Mouse (Mus musculus): ENCODE data around the gene Hba-x. TPM values are rescaled to one million over a fixed set of nuclear protein-coding genes. Genes with fewer than 3 reads are reported as not detected.
A peak's percentile ranks its signal among the peaks of the same experiment; 100 is the strongest.

Gene Hba-x
- total RNA-seq, 2 experiments from 2014 or later = not detected

DNA sequence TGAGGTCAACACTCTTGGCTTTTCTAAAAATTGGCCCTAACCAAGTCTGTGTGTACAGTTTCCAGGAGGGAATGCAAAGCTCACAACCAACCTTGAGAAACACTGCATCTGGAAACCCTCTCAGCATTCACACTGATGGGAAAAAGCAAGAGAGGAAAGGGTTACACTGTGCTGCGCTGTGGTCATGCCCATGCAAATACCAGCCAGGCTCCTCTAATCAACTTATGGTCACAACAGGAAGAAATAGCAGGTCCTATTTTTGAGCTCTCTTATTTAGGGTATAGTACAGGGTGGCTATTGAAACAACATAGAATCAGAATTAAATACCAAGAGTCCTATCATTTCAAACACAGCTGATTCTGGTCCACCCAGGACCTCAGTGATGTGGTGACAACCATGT is 31.6 kb upstream of the Hba-x start:
- DNase-seq (ENCODE audit: extremely low spot score in 1 of 2, low spot score in 2 of 2) = no peak
- intact Hi-C loops (cut with DNase I) = no loop called here

GRCm38 (mm10) chr11:32245614-32246013 is 30.6 kb upstream of the Hba-x start:
- intact Hi-C loops (cut with DNase I) = no loop called here
- no peak for DNase-seq (ENCODE audit: extremely low spot score in 1 of 2, low spot score in 2 of 2)

DNA sequence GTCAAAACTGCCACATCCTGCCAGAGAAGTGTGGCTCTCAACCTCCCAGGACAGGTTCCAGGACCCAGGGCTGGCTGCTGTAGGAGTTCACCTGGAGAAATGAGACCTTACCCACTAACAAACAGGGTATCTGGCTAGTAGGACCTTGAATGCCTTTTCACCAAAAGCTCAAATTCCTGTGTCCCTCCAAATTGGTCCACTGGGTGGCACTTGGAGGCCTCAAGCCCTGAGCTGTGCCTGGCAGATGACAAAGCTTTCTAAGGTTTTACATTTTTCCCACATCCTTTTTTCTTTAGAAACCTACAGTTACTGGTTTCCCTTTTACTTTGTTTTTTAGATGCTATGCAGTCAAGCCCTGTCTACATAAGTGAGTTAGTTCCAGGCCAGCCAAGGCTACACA is 29.1 kb upstream of the Hba-x start:
- intact Hi-C loops (cut with DNase I) = no loop called here
- no peak for DNase-seq (ENCODE audit: extremely low spot score in 1 of 2, low spot score in 2 of 2)

DNA sequence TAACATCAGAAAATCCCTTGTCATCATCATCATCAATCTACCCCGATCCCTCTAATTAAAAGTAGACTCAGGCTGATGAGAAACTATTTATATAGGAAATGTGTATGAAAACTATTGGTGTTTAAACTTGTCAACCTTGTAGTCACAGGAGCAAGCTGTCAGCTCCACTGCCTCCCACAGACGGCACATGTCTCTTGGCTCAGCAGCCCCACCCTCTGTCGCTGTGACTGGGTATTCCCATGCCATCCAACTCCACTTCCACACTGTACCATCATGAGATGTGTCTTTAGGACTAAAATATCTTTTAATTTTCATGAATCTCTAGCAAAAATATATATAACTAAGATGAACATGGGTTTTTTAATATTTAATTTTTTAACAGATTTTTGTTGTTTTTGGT is 27.9 kb upstream of the Hba-x start:
- intact Hi-C loops (cut with DNase I) = no loop called here
- DNase-seq (ENCODE audit: extremely low spot score in 1 of 2, low spot score in 2 of 2) = no peak

DNA sequence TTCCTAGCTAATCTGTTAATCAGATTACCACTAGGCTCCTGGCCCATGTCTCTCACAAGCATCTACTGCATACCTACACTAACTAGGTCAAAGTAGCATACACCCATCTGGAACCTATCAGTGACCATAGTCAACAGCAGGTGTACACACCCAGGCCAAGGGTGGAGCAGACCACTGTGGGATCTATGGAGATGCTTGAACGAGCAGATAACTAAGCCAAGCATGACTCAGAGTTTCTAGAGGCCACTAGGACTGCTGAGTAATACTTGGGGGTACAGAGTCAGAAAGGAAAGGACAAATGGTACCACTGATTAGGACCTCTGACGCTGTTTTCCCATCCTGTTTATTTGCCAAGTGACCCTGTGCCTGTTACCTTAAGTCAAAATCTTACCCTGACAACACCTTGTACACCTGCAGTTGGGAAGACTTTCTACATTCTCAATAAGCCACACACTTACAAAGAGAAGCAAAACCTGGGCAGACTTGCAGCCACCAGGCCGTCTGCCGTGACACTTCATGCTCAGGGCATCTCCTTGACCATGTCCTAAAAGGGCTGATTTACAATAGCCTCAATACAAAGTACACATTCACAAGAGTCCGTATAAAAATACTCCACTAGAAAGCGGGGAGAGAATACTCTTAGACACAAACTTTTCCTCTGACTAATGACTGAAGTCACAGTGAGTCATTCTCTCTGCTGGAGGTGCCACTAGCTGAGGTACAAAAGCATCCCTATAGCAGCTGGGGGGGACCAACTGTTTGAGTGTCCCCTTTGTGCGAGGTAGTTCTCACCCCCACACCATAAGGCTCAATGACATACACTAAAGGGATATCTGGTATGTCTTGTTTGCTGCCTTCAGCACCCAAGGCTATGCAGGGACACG is 25.1 kb upstream of the Hba-x start:
- intact Hi-C loops (cut with DNase I) = no loop called here
- DNase-seq (ENCODE audit: extremely low spot score in 1 of 2, low spot score in 2 of 2) = no peak

DNA sequence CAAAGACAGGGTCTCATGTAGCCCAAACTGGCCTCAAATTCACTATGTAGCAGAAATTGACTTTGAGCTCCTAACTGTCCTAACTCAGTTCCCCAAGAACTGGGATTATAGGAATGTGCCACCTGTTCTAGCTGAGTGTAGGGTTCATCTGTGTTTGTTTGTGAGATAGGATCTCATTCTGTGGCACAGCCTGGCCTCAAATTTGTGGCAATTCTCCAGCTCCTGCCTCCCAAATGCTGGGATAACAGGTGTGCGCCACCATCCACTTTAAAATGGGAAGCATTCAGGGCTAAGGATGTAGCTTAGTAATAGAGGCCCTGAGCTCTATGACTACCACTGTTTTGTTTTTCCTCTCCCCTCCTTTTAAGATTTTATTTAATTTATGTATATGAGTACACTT is 23.1 kb upstream of the Hba-x start:
- intact Hi-C loops (cut with DNase I) = no loop called here
- DNase-seq (ENCODE audit: extremely low spot score in 1 of 2, low spot score in 2 of 2) = no peak

DNA sequence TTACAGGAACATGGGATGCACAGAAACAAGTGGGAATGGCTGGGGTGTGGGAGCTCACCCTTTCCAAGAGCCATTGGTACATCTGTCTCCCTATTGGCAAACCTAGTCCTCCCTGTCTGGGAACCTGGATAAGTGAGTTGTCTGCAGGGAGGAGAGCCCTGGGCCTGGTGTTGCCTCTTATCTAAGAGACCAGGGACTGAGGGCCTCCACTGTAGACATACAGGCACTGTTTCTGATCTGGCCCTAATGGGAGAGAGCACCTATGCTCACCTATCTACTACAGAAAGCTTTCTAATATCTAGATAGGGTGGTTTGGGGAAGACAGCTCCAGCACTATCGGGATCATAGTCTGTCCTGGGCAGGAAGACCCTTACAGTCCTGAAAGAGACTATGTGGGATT is 20.1 kb upstream of the Hba-x start:
- intact Hi-C loops (cut with DNase I) = no loop called here

DNA sequence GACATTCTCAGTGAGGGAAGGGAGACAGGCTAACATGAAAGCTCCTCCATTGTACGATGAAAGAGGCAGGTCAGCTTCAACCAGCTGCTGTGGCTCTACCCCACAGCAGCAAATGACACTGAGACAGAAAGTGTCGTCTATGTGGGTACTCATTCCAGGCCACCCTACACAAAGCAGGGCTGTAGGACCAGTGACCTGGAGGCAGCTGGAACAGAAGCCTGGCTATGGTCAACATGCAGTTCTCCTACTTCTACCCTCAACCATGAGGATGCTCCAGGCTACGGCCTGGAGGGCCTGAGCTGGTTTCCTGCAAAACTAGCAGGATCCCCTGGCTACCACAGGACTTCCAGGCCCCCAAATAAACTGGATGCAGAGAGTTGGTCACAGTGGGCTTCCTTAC is 19.6 kb upstream of the Hba-x start:
- intact Hi-C loops (cut with DNase I) = no loop called here
- no peak for DNase-seq (ENCODE audit: extremely low spot score in 1 of 2, low spot score in 2 of 2)

More for the DNA sequence above, 20.1 kb upstream of the Hba-x start:
- no peak for DNase-seq (ENCODE audit: extremely low spot score in 1 of 2, low spot score in 2 of 2)

GRCm38 (mm10) chr11:32262674-32263415 is 13.4 kb upstream of the Hba-x start:
- no peak for DNase-seq (ENCODE audit: extremely low spot score in 1 of 2, low spot score in 2 of 2)
- intact Hi-C loops (cut with DNase I) = no loop called here

- DNase-seq (ENCODE audit: extremely low spot score in 1 of 2, low spot score in 2 of 2) = no peak
Measured at GRCm38 (mm10) chr11:32265117-32265738, 11.0 kb upstream of the Hba-x start.

DNA sequence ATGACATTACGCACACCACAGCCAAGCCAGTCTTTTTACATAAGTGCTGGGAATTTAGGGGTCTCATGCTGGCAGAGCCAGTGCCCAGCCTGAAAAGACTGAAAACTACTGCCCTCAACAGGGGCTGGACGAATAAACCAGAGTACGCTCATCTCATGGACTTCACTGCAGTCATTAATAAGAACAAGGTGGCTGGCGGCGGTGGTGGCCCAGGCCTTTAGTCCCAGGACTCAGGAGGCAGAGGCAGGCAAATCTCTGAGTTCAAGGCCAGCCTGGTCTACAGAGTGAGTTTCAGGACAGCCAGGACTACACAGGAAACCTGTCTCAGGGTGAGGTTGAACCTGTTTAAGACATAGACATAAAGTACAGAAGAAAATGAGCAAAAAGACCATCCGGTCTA is 10.0 kb upstream of the Hba-x start:
- no peak for DNase-seq (ENCODE audit: extremely low spot score in 1 of 2, low spot score in 2 of 2)
- intact Hi-C loops (cut with DNase I) = no loop called here

More at GRCm38 (mm10) chr11:32265117-32265738, 11.0 kb upstream of the Hba-x start:
- intact Hi-C loops (cut with DNase I) = no loop called here

DNA sequence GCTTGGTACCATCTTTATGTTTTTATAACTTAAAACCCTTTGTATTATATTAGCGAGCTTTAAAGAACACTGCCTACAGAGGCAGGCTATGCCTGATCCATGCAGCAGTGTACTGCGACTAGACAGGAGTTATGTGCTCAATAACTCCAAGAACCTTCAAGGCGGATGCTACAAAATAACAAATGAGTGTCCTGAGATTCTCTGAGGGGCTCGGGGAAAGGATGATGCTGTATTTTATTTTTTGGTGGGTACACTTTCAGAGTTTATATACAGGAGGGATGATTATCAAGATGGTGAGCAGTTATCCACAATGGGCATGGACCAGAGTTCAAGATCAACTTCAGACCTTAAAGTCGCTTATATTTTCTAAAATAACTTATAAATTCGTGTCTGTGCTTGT is 9.4 kb upstream of the Hba-x start:
- intact Hi-C loops (cut with DNase I) = no loop called here
- no peak for DNase-seq (ENCODE audit: extremely low spot score in 1 of 2, low spot score in 2 of 2)

- peak; percentile 93 to 98 for DNase-seq (ENCODE audit: extremely low spot score in 1 of 2, low spot score in 2 of 2)
- intact Hi-C loops (cut with DNase I) = no loop called here
Measured at GRCm38 (mm10) chr11:32267188-32267884, 8.9 kb upstream of the Hba-x start, which contains the start of gene Nprl3. Nprl3 (minus strand) TSS chr11:32267707.

- intact Hi-C loops (cut with DNase I) = no loop called here
- DNase-seq (ENCODE audit: extremely low spot score in 1 of 2, low spot score in 2 of 2) = peak in 1 of 2 experiments; percentile 30
Measured at GRCm38 (mm10) chr11:32267964-32268363, 8.2 kb upstream of the Hba-x start.

DNA sequence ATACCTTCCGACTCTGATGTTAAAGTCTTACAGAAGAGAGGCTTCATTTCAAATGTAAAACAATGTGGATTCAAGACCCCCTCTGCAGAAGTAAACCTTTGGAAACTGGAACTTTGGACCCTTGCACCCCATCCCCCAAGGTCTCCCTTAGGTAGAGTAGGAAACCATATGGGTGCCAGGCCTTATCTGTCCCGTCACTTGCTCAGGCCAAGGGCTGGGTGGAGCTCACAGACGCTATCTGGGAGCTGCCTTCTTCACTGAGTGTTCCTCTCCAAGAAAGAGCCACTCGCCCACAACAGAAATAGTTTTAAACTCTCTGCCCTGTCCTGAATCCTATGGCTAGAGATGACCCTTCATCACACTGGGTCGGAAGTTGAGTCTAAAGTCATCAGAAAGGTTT is 7.2 kb upstream of the Hba-x start:
- intact Hi-C loops (cut with DNase I) = no loop called here
- no peak for DNase-seq (ENCODE audit: extremely low spot score in 1 of 2, low spot score in 2 of 2)

- intact Hi-C loops (cut with DNase I) = no loop called here
- no peak for DNase-seq (ENCODE audit: extremely low spot score in 1 of 2, low spot score in 2 of 2)
Measured at GRCm38 (mm10) chr11:32271178-32271577, 5.0 kb upstream of the Hba-x start.

DNA sequence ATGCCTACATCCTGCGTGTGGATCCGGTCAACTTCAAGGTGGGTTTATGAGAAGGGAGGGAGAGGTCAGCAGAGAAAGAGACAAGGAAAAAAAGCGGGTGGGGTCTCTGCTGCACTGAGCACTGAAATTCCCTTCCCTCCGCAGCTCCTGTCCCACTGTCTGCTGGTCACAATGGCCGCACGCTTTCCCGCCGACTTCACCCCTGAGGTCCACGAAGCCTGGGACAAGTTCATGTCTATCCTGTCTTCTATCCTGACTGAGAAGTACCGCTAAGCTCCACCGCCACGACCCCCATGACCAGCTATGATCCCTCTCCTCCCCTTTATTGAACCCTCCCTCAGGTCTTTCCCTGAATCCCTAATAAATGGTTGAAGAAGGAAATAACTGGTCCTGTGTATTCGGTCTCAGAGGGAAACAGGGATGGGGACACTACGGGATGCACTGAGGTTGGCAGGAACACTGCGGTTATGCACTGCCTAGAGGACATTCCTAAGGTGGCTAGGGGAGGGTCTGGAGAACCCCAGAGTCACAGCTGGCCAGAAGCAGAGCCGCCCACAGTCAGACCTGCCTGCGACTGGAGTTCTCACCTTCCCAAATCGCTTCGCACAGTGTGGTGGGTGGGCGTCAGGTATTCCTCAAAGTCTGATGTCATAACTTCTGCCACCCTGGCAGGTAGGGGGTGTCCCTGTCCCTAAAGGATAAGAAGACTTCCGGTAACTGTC is 1.7 kb downstream of the Hba-x start:
- no peak for DNase-seq (ENCODE audit: extremely low spot score in 1 of 2, low spot score in 2 of 2)
- intact Hi-C loops (cut with DNase I) = no loop called here

DNA sequence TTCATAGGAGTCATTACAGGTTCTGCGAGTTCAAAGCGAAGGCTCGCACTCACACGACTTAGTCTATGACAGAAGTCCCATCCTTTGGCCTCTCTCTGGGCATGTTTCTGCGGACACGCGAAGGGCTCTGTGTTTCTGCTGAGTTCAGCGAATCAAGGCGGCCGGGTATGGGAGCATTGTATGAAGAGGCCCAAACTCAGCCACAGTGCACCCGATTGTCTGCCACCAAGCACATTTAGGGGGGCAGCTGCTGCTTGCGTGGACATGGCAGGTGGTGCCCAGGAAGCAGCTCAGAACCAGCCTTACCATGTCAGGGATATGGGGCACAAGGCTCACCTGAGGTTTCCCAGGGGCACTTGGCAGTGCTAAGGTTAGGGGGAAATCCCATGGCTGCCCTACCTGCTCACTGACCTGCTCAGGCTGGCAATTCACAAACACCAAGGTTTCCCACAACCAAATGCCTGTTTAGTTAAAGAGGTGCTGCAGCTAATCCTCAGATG is 2.3 kb downstream of the Hba-x start:
- intact Hi-C loops (cut with DNase I) = no loop called here
- DNase-seq (ENCODE audit: extremely low spot score in 1 of 2, low spot score in 2 of 2) = no peak

Measured in left cerebral cortex, postnatal 10 days (tissue).